Mouse (Mus musculus) T-helper 2 cell (primary cell): ENCODE measurements around the gene Gnat3.
"Not testable (repeated sequence)": the region's sequence is repeated elsewhere in the genome, so short reads cannot be mapped to it uniquely, and the experiment has no call there.

ENCODE experiments used
- in situ Hi-C: fragments of 300-600 bp; cut with MboI, MseI; formaldehyde crosslinking; loops from one replicate; pipeline ENCODE4 v1.15.1; 2025; ENCODE audit warnings: high pct_unique_total_duplicates

Gnat3 gene

DNA sequence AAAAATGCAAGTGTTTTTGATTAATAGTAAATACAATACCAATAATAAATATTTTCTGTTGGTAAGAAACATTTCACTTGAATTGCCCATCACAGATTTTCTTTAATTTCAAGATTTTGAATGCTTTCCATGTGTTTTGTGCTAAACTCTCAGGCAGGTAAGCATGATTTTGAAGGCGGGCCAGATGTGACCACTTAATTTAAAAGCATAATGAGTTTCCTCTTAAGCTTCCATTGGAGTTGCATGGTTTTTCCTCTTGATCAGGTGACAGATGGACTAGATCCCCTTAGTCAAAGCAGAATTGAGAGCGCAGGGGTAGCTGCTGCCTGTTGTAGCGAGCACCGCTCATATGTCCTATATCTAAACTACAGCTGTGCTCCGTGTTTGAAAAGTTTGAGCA lies at the start of gene Gnat3:
Gene Gnat3, plus strand, starts transcription at position 301 of the 400 bp plus-strand sequence.
- in situ Hi-C loops, result no loop called here

DNA sequence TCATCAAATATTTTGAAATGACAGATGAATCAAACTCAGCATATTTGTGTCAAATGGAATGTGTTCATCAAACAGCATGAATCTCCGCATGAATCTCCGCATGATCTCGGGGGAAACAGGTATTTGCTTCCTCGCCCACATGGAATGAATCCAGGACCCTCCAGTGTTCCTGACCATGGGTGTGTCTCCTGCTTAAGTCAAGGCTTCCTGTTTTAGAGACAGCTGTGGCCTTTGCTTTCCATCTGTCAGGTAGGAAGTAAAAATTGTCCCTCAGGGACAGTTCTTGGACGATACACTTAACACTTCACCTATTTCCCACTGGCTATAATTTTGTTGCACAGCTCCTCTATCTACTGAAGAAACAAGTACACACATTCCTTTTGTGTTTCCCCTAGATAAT lies 43.4 kb upstream of the Gnat3 start:
- in situ Hi-C loops, result no loop called here

DNA sequence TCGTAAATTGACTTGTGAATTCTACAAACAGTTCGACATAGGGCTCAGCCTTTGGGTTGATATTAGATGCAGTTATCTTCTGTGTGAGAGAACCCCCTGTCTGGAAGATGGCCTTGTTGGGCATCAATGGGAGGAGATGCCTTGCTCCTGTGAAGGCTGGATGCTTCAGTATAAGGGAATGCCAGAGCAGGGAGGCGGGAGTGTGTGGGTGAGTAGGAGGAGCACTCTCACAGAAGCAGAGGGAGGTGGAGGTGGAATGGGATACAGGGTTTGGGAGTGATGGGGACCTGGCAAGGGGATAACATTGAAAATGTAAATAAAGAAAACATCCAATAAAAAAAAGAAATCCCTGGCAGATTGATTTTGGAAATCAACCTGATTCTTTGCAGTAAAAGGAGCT lies 38.7 kb upstream of the Gnat3 start:
- in situ Hi-C loops, result no loop called here

GRCm38 (mm10) chr5:17924085-17924518 lies 38.2 kb upstream of the Gnat3 start:
- in situ Hi-C loops, result no loop called here

DNA sequence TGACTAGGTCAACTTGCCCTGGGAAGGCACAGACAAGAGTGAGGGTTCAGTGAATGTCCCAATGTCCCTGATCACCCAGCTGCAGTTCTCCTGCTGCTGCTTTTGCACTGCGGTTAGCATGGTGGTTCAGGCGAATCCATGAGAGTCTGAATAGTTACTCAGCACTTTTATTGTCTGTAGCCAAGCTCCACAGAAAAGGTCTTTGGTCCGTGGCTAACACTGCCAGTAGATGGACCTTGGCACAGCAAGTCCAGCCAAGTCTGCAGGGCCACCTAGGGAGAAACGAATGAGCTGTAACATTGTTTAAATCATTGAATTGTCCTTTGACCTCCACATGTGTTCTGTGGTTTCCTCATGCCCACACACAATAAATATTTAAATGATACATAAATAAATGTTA lies 33.9 kb upstream of the Gnat3 start:
- in situ Hi-C loops, result no loop called here

- in situ Hi-C loops, result no loop called here
Observed at GRCm38 (mm10) chr5:17929006-17929567, 33.3 kb upstream of the Gnat3 start.

- in situ Hi-C loops, result not testable (repeated sequence)
Observed at GRCm38 (mm10) chr5:17931588-17931987, 30.8 kb upstream of the Gnat3 start.

DNA sequence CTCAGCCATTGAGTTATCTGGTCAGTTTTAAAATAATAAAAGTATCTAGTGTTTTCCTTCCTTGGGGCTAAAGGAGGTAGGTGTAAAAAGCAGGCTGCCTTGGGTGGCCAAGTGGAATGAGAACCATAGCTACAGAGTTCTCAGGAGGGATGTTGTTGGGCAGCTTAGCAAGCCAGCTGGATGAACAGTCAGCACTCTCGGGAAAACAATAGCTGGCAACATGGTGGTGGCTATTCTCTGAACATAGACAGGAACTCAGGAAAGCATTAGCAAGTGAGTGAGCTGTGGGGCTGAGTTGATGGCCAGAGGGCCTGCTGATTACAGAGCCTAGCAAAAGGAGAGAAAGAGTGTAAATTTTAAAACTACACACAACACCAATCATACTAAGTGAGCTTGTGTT lies 27.8 kb upstream of the Gnat3 start:
- in situ Hi-C loops, result no loop called here

DNA sequence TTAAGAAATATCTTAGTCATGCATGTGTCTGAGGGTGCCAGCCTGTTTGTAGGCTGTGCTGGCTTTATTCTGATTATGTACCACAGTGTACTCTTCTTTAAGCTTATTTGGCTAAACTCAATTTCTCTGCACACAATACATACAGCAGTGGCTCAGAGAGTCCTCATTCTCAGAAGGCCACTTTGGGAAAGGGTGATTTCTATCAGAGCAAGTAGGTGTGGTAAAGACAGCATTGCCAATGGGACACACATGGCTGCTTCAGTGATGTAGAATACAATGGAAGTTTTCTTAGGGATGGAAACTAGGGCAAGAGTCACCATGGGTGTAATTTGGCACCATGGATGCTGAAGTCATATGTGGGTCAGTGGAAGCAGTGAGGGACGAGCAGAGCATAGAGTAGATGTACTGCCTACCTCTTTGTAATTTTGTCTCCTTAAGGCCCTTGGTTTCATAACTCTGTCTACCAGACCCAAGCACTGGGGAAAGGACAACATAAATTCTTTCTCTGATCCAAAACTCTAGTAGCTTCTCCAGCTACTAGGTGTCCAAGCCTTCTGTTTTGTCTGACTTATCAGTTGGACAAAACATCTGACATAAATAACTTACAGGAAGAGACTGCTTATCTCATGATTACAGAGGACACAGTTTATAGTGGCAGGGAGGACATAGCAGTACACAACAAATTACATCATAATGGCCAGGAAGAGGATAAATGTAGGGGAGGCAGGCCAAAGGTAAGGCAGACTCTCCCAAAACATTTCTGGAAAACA lies 24.0 kb upstream of the Gnat3 start:
- in situ Hi-C loops, result no loop called here

DNA sequence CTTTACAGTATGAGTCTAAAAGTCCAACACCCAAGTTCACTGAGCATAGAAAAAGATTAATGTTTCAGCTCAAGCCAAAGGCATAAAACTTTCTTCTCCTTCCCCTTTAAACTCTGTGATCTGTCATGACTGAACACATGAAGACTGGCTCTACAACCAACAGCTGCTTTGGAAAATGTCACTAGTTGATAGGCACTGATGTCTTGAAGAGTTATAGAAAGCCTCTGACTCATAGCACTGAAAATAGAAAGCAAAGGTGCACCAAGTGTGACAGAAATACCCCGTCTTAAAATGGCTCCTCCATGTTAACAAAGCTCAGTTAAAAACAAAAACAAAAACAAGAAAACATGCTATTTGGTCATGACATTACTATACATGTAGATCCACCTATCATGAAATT lies 5.9 kb upstream of the Gnat3 start:
- in situ Hi-C loops, result no loop called here

DNA sequence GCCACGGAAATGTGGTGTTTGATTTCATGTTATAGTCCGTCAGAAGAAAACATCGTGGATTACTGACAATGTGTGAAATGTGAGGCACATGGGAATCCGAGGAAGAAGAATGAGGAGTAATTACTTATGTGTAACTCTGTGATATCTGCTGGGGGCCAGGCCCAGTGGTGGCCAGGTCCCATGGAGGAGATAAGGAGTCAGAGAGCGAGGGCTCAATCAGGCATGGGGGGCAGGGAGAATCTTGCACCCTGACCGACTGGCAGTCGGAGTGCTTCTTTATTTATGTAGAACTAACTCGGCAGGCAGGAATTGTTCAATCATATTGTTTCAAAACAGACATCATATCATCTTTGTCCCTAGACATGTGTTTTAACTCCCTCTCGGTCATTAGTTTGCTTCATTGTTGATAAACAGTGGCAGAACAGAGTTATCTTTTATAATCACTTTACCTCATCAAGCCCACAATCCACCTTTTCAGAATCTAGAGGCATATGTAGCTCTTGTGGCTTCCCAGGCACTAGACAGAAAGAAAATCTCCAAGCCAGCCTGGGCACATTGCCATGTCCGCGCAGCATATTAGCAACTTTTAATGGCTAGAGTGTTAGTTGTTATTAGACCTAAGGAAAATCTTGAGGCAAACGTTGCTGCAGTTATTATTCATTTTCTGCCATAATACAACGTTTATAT lies 7.5 kb downstream of the Gnat3 start:
- in situ Hi-C loops, result no loop called here

DNA sequence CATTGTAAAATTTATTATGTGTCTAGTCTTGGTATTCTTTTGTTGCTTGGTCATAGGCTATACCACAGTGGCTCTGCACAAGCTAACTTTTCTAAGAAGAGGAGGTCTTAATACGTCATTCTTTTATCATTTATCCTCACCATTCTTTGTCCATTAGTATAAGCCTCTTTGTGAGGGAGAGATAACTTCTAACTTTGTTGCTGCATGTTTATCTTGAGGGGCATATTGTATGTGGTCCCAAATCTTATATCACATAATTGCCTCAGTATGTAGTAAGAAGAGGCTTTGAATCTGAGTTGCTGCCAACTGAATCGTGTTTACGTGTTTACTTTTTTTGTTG lies 8.0 kb downstream of the Gnat3 start:
- in situ Hi-C loops, result no loop called here

- in situ Hi-C loops, result no loop called here
Observed at GRCm38 (mm10) chr5:17980501-17981121, 18.3 kb downstream of the Gnat3 start.

DNA sequence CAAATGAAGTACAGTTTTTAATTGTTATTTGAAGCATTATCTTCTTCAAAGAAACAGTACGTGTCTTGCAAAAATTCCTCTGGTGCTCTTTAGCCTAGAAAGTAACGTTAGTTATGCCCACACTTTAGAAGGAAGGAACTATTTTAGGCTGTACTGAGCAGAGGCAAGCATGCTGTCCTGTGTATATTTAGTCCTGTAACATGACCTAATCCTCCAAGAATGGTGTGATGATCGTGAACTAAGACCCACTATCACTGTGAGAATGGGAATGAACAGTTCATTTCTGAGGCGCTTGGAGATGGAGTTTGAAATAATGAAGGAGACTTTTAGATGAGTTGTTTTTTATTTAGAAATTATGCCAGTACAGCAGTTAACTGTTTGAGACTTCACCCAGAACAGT lies 20.4 kb downstream of the Gnat3 start:
- in situ Hi-C loops, result no loop called here

- in situ Hi-C loops, result no loop called here
Observed at GRCm38 (mm10) chr5:17984522-17984921, 22.2 kb downstream of the Gnat3 start.

- in situ Hi-C loops, result no loop called here
Observed at GRCm38 (mm10) chr5:17986611-17987010, 24.3 kb downstream of the Gnat3 start.

DNA sequence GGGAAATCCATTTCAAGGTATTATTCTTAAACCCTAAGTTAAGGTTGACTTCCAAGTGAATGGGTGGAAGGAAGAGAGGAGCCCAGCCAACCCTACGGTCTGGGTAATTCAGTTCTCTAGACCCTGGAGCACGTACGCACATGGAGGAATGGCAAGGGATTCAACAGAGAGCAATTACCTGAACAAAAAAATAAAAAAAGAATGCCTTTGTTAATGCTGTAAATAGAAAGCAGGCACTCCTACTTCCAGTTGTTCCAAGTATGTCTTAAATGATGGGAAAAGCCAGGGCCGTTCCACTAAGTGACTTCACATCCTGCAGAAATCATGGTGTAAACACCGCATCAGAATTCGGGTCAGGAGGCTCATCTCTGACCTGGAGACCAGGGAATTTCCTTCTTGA lies 28.3 kb downstream of the Gnat3 start:
- in situ Hi-C loops, result no loop called here

DNA sequence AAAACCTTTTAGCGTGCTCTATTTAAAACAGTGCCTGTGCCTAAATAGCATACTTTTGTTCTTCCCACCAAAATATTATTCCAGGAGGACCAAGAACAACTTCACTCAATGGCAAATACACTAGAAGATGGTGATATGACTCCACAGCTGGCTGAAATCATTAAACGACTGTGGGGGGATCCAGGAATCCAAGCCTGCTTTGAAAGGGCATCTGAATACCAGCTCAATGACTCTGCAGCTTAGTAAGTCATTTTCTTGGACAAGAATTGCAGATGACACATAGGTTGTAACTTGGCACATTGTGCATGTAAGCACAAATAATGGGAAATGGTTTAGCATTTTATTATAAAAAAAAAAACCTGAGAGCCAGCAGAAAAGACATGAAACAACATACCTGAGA lies 37.2 kb downstream of the Gnat3 start:
- in situ Hi-C loops, result no loop called here

GRCm38 (mm10) chr5:18000185-18000584 lies 37.8 kb downstream of the Gnat3 start:
- in situ Hi-C loops, result no loop called here

GRCm38 (mm10) chr5:18001646-18002045 lies 39.3 kb downstream of the Gnat3 start:
- in situ Hi-C loops, result no loop called here

GRCm38 (mm10) chr5:18003675-18004074 lies 41.3 kb downstream of the Gnat3 start:
- in situ Hi-C loops, result no loop called here

- in situ Hi-C loops, result no loop called here
Observed at GRCm38 (mm10) chr5:18004824-18005611, 42.7 kb downstream of the Gnat3 start.
